13 mouse cellular contexts compared by ENCODE assay signal in the genomic region with DNA sequence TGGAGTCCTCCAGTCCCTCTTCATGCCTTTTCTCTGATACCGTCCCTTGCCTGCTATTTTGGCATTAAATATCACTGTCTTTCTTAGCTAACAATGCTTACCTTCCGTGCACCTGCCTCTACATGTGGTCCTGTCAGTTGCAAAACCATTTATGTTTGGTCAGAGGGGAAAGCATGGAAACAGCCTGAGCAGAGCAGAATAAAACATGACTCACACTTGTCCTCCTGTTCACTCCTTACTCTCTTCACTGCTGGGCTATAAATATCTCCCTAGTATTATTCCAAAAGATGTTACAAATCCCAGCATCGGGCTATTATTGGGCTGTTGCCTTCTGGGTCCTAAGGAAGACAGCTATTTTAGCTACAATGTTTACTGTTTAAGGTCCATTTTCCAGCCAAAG. TPM values are rescaled to one million over a fixed set of nuclear protein-coding genes. Genes with fewer than 3 reads are reported as not detected.
A peak's percentile ranks its signal among the peaks of the same experiment; 100 is the strongest.
DNase-seq lines count a peak whose midpoint lies in the region; ATAC-seq and TF ChIP-seq lines count a peak whose summit lies in the region.
"Had no signal": no experiment of that assay in that cellular context is flagged by ENCODE, and none has a peak within 500 bp of the region (broad histone marks: within the 10 kb centered on the region; RNA-seq: fewer than 3 reads in every experiment).

No protein-coding gene starts in this region.

- H3K4me2 ChIP-seq in stomach, embryonic 15.5 days, result no peak overlapping the region
- H3K4me2 ChIP-seq in stomach, postnatal 0 days (replicated peaks; ENCODE audit: low read depth), result no peak overlapping the region
- H3K4me2 ChIP-seq in heart, embryonic 13.5 days, result peak overlapping the region; percentile 45
- no peak overlapping the region for H3K4me2 ChIP-seq in hindbrain, embryonic 12.5 days (replicated peaks)
- H3K4me2 ChIP-seq: forebrain, embryonic 12.5 days; liver, embryonic 13.5 days; midbrain, embryonic 15.5 days had no signal

- peaks cover 13% of the 10 kb centered on the region for H3K36me3 ChIP-seq in stomach, embryonic 15.5 days
- peaks cover 4% of the 10 kb centered on the region; the same call in 1 of the 2 replicates for H3K36me3 ChIP-seq in stomach, postnatal 0 days (ENCODE audit: control insufficient read depth, insufficient read depth, low read length)
- H3K36me3 ChIP-seq in heart, embryonic 13.5 days, result peaks cover 66% of the 10 kb centered on the region
- peaks cover 17% of the 10 kb centered on the region for H3K36me3 ChIP-seq in hindbrain, embryonic 12.5 days

- H3K27ac ChIP-seq in stomach, embryonic 15.5 days, result peak overlapping the region; percentile 1; the same call in 1 of the 2 replicates
- no peak overlapping the region for H3K27ac ChIP-seq in stomach, postnatal 0 days (replicated peaks)
- peak overlapping the region; percentile 85 for H3K27ac ChIP-seq in heart, embryonic 13.5 days (replicated peaks)
- H3K27ac ChIP-seq in hindbrain, embryonic 12.5 days, result no peak overlapping the region
- H3K27ac ChIP-seq: forebrain, embryonic 12.5 days; hindbrain, postnatal 0 days; liver, embryonic 13.5 days; macrophage; midbrain, embryonic 15.5 days had no signal

- no peak for TF ChIP-seq CTCF in stomach, postnatal 0 days (IDR thresholded peaks at IDR 0.05; ENCODE audit: low read depth)

- H3K9me3 ChIP-seq in stomach, embryonic 15.5 days, result no peaks in the 10 kb centered on the region
- H3K9me3 ChIP-seq in stomach, postnatal 0 days (ENCODE audit: control insufficient read depth, low read length), result no peaks in the 10 kb centered on the region
- no peaks in the 10 kb centered on the region for H3K9me3 ChIP-seq in heart, embryonic 13.5 days
- no peaks in the 10 kb centered on the region for H3K9me3 ChIP-seq in hindbrain, embryonic 12.5 days (replicated peaks)
- H3K9me3 ChIP-seq: forebrain, embryonic 12.5 days; liver, embryonic 13.5 days; midbrain, embryonic 15.5 days had no signal

- H3K4me1 ChIP-seq in stomach, embryonic 15.5 days, result no peaks in the 10 kb centered on the region
- H3K4me1 ChIP-seq in stomach, postnatal 0 days (replicated peaks; ENCODE audit: control insufficient read depth, insufficient read depth), result no peaks in the 10 kb centered on the region
- peaks cover 71% of the 10 kb centered on the region for H3K4me1 ChIP-seq in heart, embryonic 13.5 days
- no peaks in the 10 kb centered on the region for H3K4me1 ChIP-seq in hindbrain, embryonic 12.5 days
- H3K4me1 ChIP-seq: forebrain, embryonic 12.5 days; midbrain, embryonic 15.5 days had no signal

- peak; percentile 40 to 52 for DNase-seq in heart, adult 18-20 months
- DNase-seq in heart, postnatal 36 days, result no peak
- DNase-seq in stomach, postnatal 0 days (ENCODE audit: low spot score), result no peak
- DNase-seq in testis, postnatal 10 days (ENCODE audit: low spot score), result no peak
- DNase-seq: kidney, postnatal 10 days; liver, embryonic 13.5 days had no signal

- intact Hi-C loops in heart, postnatal 36 days (cut with DNase I), result loop anchor here (2.0 kb wide), 1 partner anchor 17 kb away; no protein-coding TSS in a partner anchor

- TF ChIP-seq EP300 in stomach, postnatal 0 days (optimal IDR thresholded peaks at IDR 0.05), result no peak

- no peak overlapping the region for H3K9ac ChIP-seq in stomach, embryonic 15.5 days
- H3K9ac ChIP-seq in stomach, postnatal 0 days (ENCODE audit: low read length), result no peak overlapping the region
- H3K9ac ChIP-seq in heart, embryonic 13.5 days, result 0 out of 2 replicates have a peak overlapping the region, but pooled peaks have one; percentile 17
- H3K9ac ChIP-seq in hindbrain, embryonic 12.5 days, result no peak overlapping the region
- H3K9ac ChIP-seq: forebrain, embryonic 12.5 days; liver, embryonic 13.5 days; midbrain, embryonic 15.5 days had no signal

- no peak for ATAC-seq in stomach, embryonic 15.5 days (ENCODE audit: insufficient read depth, low FRiP score, low read depth)
- ATAC-seq in stomach, postnatal 0 days (ENCODE audit: low FRiP score, low TSS enrichment), result no peak
- no peak for ATAC-seq in heart, embryonic 13.5 days (ENCODE audit: extremely low read depth, insufficient number of reproducible peaks, low FRiP score, low TSS enrichment)
- no peak for ATAC-seq in hindbrain, embryonic 12.5 days (ENCODE audit: low FRiP score)
- ATAC-seq: hindbrain, postnatal 0 days; midbrain, embryonic 15.5 days had no signal

- no peak overlapping the region for H3K4me3 ChIP-seq in stomach, embryonic 15.5 days (replicated peaks)
- H3K4me3 ChIP-seq in stomach, postnatal 0 days (ENCODE audit: low read depth, low read length), result no peak overlapping the region
- H3K4me3 ChIP-seq in heart, embryonic 13.5 days, result no peak overlapping the region
- no peak overlapping the region for H3K4me3 ChIP-seq in hindbrain, embryonic 12.5 days
- H3K4me3 ChIP-seq: forebrain, embryonic 12.5 days; liver, embryonic 13.5 days; midbrain, embryonic 15.5 days had no signal

- WGBS in stomach, embryonic 15.5 days, result 77% methylated on average over 3 of the region's 3 CpGs
- 43% methylated on average over 3 of the region's 3 CpGs for WGBS in stomach, postnatal 0 days
- WGBS in heart, embryonic 13.5 days, result 40% methylated on average over 3 of the region's 3 CpGs
- 91% methylated on average over 3 of the region's 3 CpGs for WGBS in hindbrain, embryonic 12.5 days

- H3K27me3 ChIP-seq in stomach, embryonic 15.5 days (replicated peaks), result no peaks in the 10 kb centered on the region
- no peaks in the 10 kb centered on the region for H3K27me3 ChIP-seq in stomach, postnatal 0 days (ENCODE audit: control insufficient read depth, insufficient read depth, low read length)
- H3K27me3 ChIP-seq in heart, embryonic 13.5 days (replicated peaks), result no peaks in the 10 kb centered on the region
- no peaks in the 10 kb centered on the region for H3K27me3 ChIP-seq in hindbrain, embryonic 12.5 days
- H3K27me3 ChIP-seq: forebrain, embryonic 12.5 days; liver, embryonic 13.5 days; midbrain, embryonic 15.5 days had no signal

RNA-seq across cellular contexts. Expression of a gene that starts 44.9 kb away (rescaled TPM):
- total RNA-seq in heart, adult 18-20 months (2021), result 10 to 100 TPM; 51.1 to 54.7 TPM
- total RNA-seq in heart, postnatal 36 days (2021), result 10 to 100 TPM; 45.1 to 54.4 TPM
- polyA plus RNA-seq in stomach, embryonic 15.5 days (2015; fragmentation: Nextera tagmentation; extraction: Ambion mirVana), result 23.2 and 24.4 TPM in 2 replicates
- polyA plus RNA-seq in stomach, postnatal 0 days (2015; fragmentation: Nextera tagmentation; extraction: Ambion mirVana), result 8.9 and 9.0 TPM in 2 replicates
- polyA plus RNA-seq in heart, embryonic 13.5 days (2015; fragmentation: Nextera tagmentation; extraction: Ambion mirVana), result 14.0 and 15.2 TPM in 2 replicates
- polyA plus RNA-seq in hindbrain, embryonic 12.5 days (2016; fragmentation: Nextera tagmentation; extraction: Ambion mirVana), result 30.5 and 31.6 TPM in 2 replicates

Comparison
In these comparisons a context has a peak if more than half of its experiments do, and no peak if none do; other contexts are left out.
1. DNase-seq: peak in heart, adult 18-20 months (2 of 2); none in heart, postnatal 36 days (0 of 2), stomach, postnatal 0 days (single experiment) and testis, postnatal 10 days (single experiment).
2. H3K27ac ChIP-seq: peak in stomach, embryonic 15.5 days (single experiment) and heart, embryonic 13.5 days (single experiment); none in stomach, postnatal 0 days (single experiment) and hindbrain, embryonic 12.5 days (single experiment).